Mouse (Mus musculus): ENCODE results near the gene Syt2. TPM values are rescaled to one million over a fixed set of nuclear protein-coding genes. Genes with fewer than 3 reads are reported as not detected.

Syt2 gene
- polyA plus RNA-seq, 1 experiment from 2014 or later, result 1.6 TPM

DNA sequence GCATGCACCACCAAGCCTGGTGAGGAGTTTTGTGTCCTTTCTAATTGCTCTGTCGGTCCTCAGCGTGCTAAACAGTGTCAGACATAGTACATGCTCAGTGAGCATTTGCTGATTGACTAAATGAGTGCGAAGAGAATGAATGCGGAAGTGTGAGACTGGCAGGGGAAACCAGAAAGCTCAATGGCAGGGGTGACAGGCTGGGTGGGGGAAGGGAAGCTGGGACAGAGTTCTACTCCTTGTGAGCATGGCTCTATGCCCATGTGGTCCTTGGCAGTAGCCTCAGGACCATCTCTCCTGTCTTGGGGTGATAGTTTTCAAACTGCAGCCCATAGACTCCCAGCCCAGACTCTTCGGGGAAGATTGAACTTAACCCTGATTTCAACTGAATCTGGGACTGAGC is 52.0 kb downstream of the Syt2 start:
- Histone ChIP-seq H3K4me1 (ENCODE audit: insufficient read depth, low read length) (peaks cover 1% of the 10 kb centered on the region), H3K4me2 (replicated peaks; ENCODE audit: low read depth, low read length) (no peak overlapping the region), H3K27ac (ENCODE audit: low read length) (no peak overlapping the region), H3K27me3 (ENCODE audit: insufficient read depth, low read length) (no peaks in the 10 kb centered on the region), H3K36me3 (ENCODE audit: insufficient read depth, low read length) (no peaks in the 10 kb centered on the region), H3K9ac (replicated peaks; ENCODE audit: low read length) (no peak overlapping the region), H3K9me3 (ENCODE audit: low read length) (no peaks in the 10 kb centered on the region), H3K4me3 (ENCODE audit: low read length) (no peak overlapping the region)
- no peak for ATAC-seq (ENCODE audit: low FRiP score, low TSS enrichment)
- WGBS, result 87% methylated on average over 5 of the region's 5 CpGs

DNA sequence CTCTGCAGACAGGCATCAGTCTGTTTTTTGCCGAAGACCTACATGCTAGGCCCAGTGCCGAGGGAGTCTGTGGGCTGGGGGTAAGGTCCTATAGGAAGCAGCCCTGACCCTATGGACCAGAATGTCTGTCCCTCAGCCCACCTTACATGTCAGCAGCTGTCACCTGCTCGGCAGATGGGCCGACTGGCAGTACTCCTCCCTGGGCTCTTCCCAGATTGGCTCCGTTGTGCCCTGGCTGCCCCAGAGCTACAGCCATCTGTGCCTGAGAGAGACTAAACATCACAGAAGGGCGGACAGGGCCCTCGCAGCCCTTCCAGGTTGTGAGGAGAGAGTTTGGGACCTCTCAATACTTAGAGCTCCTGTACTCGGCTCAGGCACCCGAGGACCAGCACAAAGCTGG is 52.9 kb downstream of the Syt2 start:
- WGBS, result 83% methylated on average over 9 of the region's 9 CpGs
- Histone ChIP-seq H3K4me2 (replicated peaks; ENCODE audit: low read depth, low read length) (no peak overlapping the region), H3K27me3 (ENCODE audit: insufficient read depth, low read length) (no peaks in the 10 kb centered on the region), H3K4me3 (ENCODE audit: low read length) (no peak overlapping the region), H3K9ac (replicated peaks; ENCODE audit: low read length) (no peak overlapping the region), H3K27ac (ENCODE audit: low read length) (no peak overlapping the region), H3K9me3 (ENCODE audit: low read length) (no peaks in the 10 kb centered on the region), H3K4me1 (ENCODE audit: insufficient read depth, low read length) (peaks cover 4% of the 10 kb centered on the region), H3K36me3 (ENCODE audit: insufficient read depth, low read length) (no peaks in the 10 kb centered on the region)
- no peak for ATAC-seq (ENCODE audit: low FRiP score, low TSS enrichment)

DNA sequence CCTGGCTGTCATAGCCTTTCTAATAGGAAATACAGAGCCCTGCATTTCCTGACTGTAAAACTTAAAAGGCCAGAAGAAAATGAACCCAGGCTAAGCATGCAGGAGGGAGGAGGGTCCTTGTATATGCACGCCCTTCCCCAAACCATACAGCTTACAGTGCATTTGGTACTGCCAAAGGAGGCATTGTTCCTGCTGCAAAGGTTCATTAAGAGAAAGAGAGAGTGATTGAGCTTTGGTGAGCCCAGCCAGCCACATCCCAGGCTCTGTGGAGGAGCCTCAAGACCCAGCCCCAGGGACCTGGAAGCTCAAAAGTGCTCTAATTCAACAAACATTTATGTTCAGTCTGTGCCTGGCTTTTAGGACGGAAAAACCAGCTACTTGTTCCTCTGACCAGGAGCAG is 53.7 kb downstream of the Syt2 start:
- Histone ChIP-seq H3K4me2 (replicated peaks; ENCODE audit: low read depth, low read length) (no peak overlapping the region), H3K4me3 (ENCODE audit: low read length) (no peak overlapping the region), H3K27ac (ENCODE audit: low read length) (no peak overlapping the region), H3K27me3 (ENCODE audit: insufficient read depth, low read length) (no peaks in the 10 kb centered on the region), H3K36me3 (ENCODE audit: insufficient read depth, low read length) (no peaks in the 10 kb centered on the region), H3K9me3 (ENCODE audit: low read length) (no peaks in the 10 kb centered on the region), H3K4me1 (ENCODE audit: insufficient read depth, low read length) (peaks cover 4% of the 10 kb centered on the region), H3K9ac (replicated peaks; ENCODE audit: low read length) (no peak overlapping the region)
- 57% methylated on average over 2 of the region's 2 CpGs for WGBS
- ATAC-seq (ENCODE audit: low FRiP score, low TSS enrichment), result no peak

DNA sequence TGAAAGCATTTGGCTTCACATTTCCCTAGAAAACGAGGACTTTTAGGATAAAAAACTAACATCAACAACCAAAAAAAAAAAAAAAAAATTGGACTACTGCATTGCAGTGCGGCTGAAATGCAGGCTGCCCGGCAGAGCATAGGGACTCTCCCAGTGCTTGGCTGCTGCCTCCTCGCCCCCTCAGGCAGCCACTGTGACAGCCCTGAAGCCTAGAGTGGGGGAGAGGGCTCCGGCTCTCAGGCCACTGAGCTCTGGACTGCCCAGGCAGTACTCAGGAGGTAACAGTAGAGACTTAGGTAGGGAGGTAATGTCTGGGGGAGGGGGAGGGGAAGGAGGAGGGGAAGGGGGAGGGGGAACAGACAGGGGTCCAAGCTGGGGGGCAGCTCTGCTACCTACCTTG is 54.2 kb downstream of the Syt2 start:
- WGBS, result 21% methylated on average over 5 of the region's 5 CpGs
- Histone ChIP-seq H3K27ac (ENCODE audit: low read length) (no peak overlapping the region), H3K9ac (replicated peaks; ENCODE audit: low read length) (no peak overlapping the region), H3K27me3 (ENCODE audit: insufficient read depth, low read length) (no peaks in the 10 kb centered on the region), H3K9me3 (ENCODE audit: low read length) (no peaks in the 10 kb centered on the region), H3K4me2 (replicated peaks; ENCODE audit: low read depth, low read length) (no peak overlapping the region), H3K36me3 (ENCODE audit: insufficient read depth, low read length) (no peaks in the 10 kb centered on the region), H3K4me3 (ENCODE audit: low read length) (no peak overlapping the region), H3K4me1 (ENCODE audit: insufficient read depth, low read length) (peaks cover 4% of the 10 kb centered on the region)
- no peak for ATAC-seq (ENCODE audit: low FRiP score, low TSS enrichment)

DNA sequence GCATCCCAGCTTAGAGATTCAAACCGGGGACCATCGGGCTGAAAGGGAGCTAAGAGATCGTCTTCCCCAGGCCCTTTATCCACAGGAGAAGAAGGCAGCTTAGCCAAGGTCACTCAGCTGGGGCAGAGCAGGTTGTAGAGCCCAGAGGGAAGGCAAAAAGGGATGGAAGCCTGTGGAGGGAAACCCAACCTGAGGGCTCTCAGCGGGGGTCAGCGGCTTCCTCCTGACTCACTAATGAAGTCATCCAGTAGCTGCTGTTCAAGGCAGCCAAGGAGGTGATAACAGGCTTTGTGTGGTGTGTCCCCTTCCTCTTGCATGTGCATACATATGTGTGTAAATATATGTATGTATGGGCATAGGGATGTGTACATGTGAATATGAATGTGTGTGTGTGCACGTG is 54.7 kb downstream of the Syt2 start:
- Histone ChIP-seq H3K27ac (ENCODE audit: low read length) (no peak overlapping the region), H3K27me3 (ENCODE audit: insufficient read depth, low read length) (no peaks in the 10 kb centered on the region), H3K36me3 (ENCODE audit: insufficient read depth, low read length) (no peaks in the 10 kb centered on the region), H3K4me2 (replicated peaks; ENCODE audit: low read depth, low read length) (no peak overlapping the region), H3K9me3 (ENCODE audit: low read length) (no peaks in the 10 kb centered on the region), H3K4me3 (ENCODE audit: low read length) (no peak overlapping the region), H3K4me1 (ENCODE audit: insufficient read depth, low read length) (peaks cover 4% of the 10 kb centered on the region), H3K9ac (replicated peaks; ENCODE audit: low read length) (no peak overlapping the region)
- no peak for ATAC-seq (ENCODE audit: low FRiP score, low TSS enrichment)
- WGBS, result 46% methylated on average over 6 of the region's 6 CpGs

DNA sequence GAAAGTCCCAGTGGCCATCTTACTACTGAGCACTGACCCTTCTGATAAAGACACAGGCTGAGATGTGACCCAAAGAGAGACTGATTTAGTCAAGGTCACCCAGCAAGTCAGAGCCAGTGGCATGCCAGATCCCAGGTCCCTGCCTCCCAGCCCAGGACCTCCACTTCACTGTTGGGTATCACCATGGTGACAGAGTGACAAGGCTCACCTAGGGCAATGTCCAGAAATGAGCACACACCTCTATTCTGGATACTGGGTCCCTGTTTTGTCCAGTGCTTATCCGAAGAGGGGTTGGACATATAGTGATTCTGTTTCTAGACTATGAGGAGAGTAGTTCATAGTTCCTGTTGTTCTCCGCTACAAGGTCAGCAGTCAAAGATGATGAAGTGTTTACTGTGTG is 56.8 kb downstream of the Syt2 start:
- Histone ChIP-seq H3K27me3 (ENCODE audit: insufficient read depth, low read length) (no peaks in the 10 kb centered on the region), H3K4me2 (replicated peaks; ENCODE audit: low read depth, low read length) (no peak overlapping the region), H3K9ac (replicated peaks; ENCODE audit: low read length) (no peak overlapping the region), H3K36me3 (ENCODE audit: insufficient read depth, low read length) (no peaks in the 10 kb centered on the region), H3K4me1 (ENCODE audit: insufficient read depth, low read length) (peaks cover 5% of the 10 kb centered on the region), H3K9me3 (ENCODE audit: low read length) (no peaks in the 10 kb centered on the region), H3K27ac (ENCODE audit: low read length) (no peak overlapping the region), H3K4me3 (ENCODE audit: low read length) (no peak overlapping the region)
- 82% methylated on average over 2 of the region's 2 CpGs for WGBS
- no peak for ATAC-seq (ENCODE audit: low FRiP score, low TSS enrichment)

DNA sequence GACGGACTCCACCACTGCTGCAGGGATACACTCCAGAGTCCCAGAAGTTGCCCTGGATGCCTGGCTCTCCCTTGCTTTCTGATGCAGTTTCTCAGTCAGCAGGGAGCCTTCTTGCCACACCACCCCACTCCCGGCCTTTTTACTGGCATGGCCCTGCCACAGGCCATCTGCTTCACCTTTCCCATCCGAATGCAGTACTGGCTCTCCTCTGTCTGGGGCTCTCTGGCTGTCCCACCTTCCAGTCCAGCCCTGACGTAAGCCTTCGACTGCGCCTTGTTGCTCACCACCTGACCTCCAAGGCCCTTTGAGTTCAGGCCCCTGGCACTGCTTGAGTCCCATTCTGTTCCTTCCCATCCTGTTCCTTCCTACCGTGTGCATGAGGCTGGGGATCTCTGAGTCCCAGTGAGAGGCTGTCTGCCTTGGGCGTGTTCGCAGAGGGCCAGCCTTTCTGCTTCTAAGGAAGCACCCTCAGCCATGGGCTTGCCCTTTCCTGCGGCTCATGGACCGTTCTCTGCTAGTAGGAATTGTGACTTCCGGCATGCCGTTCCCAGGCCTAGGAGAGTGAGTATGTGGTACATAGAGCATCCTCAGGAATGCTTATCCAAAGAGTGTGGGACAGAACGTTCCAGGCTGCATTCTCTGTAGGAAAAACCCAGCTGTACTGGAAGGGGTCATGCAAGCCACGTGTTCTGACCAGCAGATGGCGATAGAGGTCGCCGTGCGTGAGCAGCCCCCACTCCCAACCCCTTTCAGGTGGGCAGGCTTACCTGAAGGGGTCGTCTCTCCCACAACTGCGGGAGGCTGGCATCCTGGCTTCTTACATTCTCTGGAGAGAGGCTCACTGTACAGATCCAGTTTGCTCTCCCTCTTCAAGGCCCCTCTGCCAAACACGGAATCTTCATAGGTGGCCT is 58.2 kb downstream of the Syt2 start:
- H3K4me3 ChIP-seq (ENCODE audit: low read length), result no peak overlapping the region
- no peak; the same call in 1 of the 2 replicates for ATAC-seq (ENCODE audit: low FRiP score, low TSS enrichment)
- H3K27ac ChIP-seq (ENCODE audit: low read length), result no peak overlapping the region
- H3K4me1 ChIP-seq (ENCODE audit: insufficient read depth, low read length), result peaks cover 15% of the 10 kb centered on the region
- H3K36me3 ChIP-seq (ENCODE audit: insufficient read depth, low read length), result no peaks in the 10 kb centered on the region
- H3K9ac ChIP-seq (replicated peaks; ENCODE audit: low read length), result no peak overlapping the region
- H3K9me3 ChIP-seq (ENCODE audit: low read length), result no peaks in the 10 kb centered on the region
- 43% methylated on average over 22 of the region's 22 CpGs for WGBS
- no peak overlapping the region for H3K4me2 ChIP-seq (replicated peaks; ENCODE audit: low read depth, low read length)
- no peaks in the 10 kb centered on the region; the same call in 1 of the 2 replicates for H3K27me3 ChIP-seq (ENCODE audit: insufficient read depth, low read length)

DNA sequence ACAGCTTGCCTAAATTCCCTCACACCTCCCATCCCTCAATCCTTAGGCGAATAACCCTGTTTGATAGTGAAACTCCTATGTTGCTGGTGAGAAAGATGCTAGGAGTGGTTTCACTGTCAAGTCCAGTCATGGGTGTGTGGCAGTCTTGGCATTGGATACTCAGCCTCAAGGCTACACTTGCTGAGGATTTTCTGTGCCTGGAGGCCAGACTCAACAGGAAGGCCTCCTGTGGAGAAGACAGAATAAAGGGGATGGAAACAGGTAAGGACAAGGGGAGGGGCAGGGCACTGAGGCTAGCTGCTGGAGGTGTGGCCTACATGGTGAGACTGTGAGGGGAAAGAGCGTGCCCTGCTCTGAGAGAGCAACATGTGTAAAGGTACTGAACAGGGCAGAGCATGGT is 60.1 kb downstream of the Syt2 start:
- Histone ChIP-seq H3K9ac (replicated peaks; ENCODE audit: low read length) (no peak overlapping the region), H3K4me3 (ENCODE audit: low read length) (no peak overlapping the region), H3K27ac (ENCODE audit: low read length) (no peak overlapping the region), H3K36me3 (ENCODE audit: insufficient read depth, low read length) (no peaks in the 10 kb centered on the region), H3K27me3 (ENCODE audit: insufficient read depth, low read length) (peaks cover 3% of the 10 kb centered on the region; the same call in 1 of the 2 replicates), H3K9me3 (ENCODE audit: low read length) (no peaks in the 10 kb centered on the region), H3K4me2 (replicated peaks; ENCODE audit: low read depth, low read length) (no peak overlapping the region), H3K4me1 (ENCODE audit: insufficient read depth, low read length) (peaks cover 27% of the 10 kb centered on the region)
- WGBS, result 69% methylated on average over 2 of the region's 2 CpGs
- no peak for ATAC-seq (ENCODE audit: low FRiP score, low TSS enrichment)

DNA sequence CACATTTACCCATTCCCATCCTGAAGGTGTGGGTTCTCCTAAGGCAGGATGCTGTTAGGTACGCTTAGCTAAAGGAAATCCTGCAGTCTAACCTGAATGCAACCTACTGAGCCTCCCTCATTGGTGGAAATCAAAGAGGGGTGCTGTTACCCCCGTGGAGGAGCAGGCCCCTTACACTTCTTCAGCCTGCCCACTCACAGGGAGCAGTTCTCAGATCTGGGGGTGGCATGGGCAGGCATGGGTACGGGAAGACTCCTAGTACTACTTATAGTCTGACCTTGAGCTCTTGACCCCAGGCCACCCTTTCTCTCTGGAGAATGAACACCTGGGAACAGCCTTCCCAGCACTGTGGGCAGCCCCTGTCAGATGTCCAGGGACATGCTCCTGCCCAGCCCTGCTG is 61.0 kb downstream of the Syt2 start:
- no peak overlapping the region for H3K9ac ChIP-seq (replicated peaks; ENCODE audit: low read length)
- H3K27me3 ChIP-seq (ENCODE audit: insufficient read depth, low read length), result peaks cover 3% of the 10 kb centered on the region; the same call in 1 of the 2 replicates
- H3K36me3 ChIP-seq (ENCODE audit: insufficient read depth, low read length), result no peaks in the 10 kb centered on the region
- no peak overlapping the region for H3K4me3 ChIP-seq (ENCODE audit: low read length)
- ATAC-seq (ENCODE audit: low FRiP score, low TSS enrichment), result no peak
- no peak overlapping the region for H3K4me2 ChIP-seq (replicated peaks; ENCODE audit: low read depth, low read length)
- no peaks in the 10 kb centered on the region for H3K9me3 ChIP-seq (ENCODE audit: low read length)
- no peak overlapping the region for H3K27ac ChIP-seq (ENCODE audit: low read length)
- peaks cover 29% of the 10 kb centered on the region for H3K4me1 ChIP-seq (ENCODE audit: insufficient read depth, low read length)
- 78% methylated on average over 3 of the region's 3 CpGs for WGBS

DNA sequence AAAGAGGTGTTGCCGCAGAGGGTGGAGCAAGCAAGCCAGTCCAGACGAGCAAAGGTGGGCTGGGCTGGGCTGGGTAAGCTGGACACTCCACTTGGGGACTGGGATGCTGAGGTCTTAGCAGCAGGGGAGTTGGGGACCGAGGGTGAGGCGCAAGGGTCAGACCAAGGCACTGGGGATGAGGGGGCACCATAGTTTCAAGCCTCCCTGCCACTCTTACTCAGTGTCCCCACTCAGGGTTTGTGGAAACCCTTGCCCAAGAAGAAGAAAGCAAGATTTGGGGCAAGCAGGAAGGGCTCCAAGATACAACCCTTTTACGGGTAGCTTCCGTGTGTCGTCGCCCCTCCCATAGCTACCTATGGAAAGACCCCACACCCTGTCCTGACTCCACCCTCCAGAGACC is 61.8 kb downstream of the Syt2 start:
- Histone ChIP-seq H3K4me2 (replicated peaks; ENCODE audit: low read depth, low read length) (peak overlapping the region; percentile 95), H3K9ac (replicated peaks; ENCODE audit: low read length) (no peak overlapping the region), H3K27me3 (ENCODE audit: insufficient read depth, low read length) (peaks cover 3% of the 10 kb centered on the region; the same call in 1 of the 2 replicates), H3K36me3 (ENCODE audit: insufficient read depth, low read length) (no peaks in the 10 kb centered on the region), H3K4me1 (ENCODE audit: insufficient read depth, low read length) (peaks cover 31% of the 10 kb centered on the region), H3K27ac (ENCODE audit: low read length) (no peak overlapping the region), H3K9me3 (ENCODE audit: low read length) (no peaks in the 10 kb centered on the region), H3K4me3 (ENCODE audit: low read length) (peak overlapping the region; percentile 59)
- 11% methylated on average over 8 of the region's 8 CpGs for WGBS
- ATAC-seq (ENCODE audit: low FRiP score, low TSS enrichment), result peak; percentile 13; the same call in 1 of the 2 replicates
